Mouse (Mus musculus) right cerebral cortex, adult 2 months (tissue): ENCODE data around the gene Gtpbp2.
A peak's percentile ranks its signal among the peaks of the same experiment; 100 is the strongest.

Source experiments
- DNase-seq, 2 experiments: peaks; one replicate each; pipeline ENCODE4 v3.0.0; 2021 to 2022; ENCODE audit warnings: low spot score in 2 of 2

Gene Gtpbp2

DNA sequence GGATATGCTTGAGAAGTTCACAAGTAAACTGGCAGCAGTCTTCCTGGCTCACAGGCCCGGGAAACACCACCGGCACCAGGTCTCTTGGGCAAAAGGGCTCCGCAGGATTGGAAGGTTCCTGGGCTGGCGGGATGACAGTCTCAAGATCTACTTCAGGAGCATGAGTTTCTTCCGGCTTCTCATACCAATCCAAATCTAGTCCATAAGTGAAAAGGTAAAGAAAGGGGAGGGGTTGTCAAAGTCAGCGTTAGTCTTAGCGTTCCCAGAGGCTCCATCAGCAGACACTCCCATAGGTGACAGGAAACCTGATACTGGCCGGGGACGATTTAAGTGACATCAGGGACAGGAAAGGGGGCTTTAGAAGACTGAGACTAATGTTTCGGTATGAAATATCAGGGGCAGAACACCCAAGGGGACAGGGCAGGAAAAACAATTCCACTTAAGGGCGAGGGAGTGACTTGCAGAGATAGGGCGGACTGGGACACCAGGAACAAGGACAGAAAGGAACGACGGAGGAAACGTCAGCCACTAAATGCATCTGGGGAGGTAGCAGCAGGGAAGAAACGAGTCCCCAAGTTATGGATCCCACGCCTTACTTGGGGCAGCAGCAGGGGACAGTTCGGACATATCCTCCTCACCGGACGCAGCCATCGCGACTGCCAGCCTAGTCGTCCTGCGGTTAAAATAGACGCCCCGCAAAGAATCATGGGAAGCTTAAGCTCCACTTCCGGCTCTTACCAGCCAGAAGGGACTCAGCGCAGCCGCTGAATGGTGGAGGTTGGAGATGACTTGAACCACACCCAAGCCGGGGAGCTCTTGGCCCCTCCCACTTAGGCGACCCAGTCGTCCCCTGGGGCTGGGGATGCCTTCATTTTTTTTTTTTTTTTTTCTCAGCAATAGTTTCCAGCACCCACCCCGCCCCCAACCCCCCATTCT is 7.7 kb upstream of the Gtpbp2 start, which contains the start of gene Mad2l1bp:
TSS of gene Mad2l1bp (minus strand) at position 707 of the 936 bp plus-strand sequence.
- peak; percentile 88 for DNase-seq

- no peak for DNase-seq
These were observed 6.5 kb upstream of the Gtpbp2 start for GRCm38 (mm10) chr17:46154336-46154735.

DNA sequence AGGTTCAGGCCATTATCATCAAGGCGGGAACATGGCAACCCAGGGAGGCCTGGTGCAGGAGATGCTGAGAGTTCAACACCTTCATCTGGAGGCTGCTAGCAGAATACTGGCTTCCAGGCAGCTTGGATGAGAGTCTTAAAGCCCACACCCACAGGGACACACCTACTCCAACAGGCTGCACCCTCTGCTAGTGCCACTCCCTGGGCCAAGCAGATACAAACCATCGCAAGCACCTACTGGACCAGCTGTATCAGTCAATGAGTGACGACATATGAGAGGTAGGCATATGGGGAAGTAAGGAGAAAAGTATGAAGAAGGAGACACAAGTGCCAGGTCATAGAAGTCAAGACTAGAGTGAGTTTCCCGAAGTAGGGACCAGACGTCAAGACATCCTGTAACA is 4.2 kb upstream of the Gtpbp2 start:
- DNase-seq: no peak

GRCm38 (mm10) chr17:46157131-46157530 is 3.7 kb upstream of the Gtpbp2 start:
- DNase-seq: no peak

GRCm38 (mm10) chr17:46159236-46159635 is 1.6 kb upstream of the Gtpbp2 start:
- no peak for DNase-seq

GRCm38 (mm10) chr17:46160090-46160662 is 656 bp upstream of the Gtpbp2 start:
- DNase-seq: peak; percentile 82 to 87

- DNase-seq: no peak
These were observed 347 bp downstream of the Gtpbp2 start for GRCm38 (mm10) chr17:46161179-46161578.

GRCm38 (mm10) chr17:46161710-46162109 is 878 bp downstream of the Gtpbp2 start:
- no peak for DNase-seq

GRCm38 (mm10) chr17:46162551-46162950 is 1.7 kb downstream of the Gtpbp2 start:
- DNase-seq: no peak

GRCm38 (mm10) chr17:46162951-46163421 is 2.2 kb downstream of the Gtpbp2 start:
- no peak for DNase-seq

- DNase-seq: no peak
These were observed 3.5 kb downstream of the Gtpbp2 start for GRCm38 (mm10) chr17:46164301-46164700.

DNA sequence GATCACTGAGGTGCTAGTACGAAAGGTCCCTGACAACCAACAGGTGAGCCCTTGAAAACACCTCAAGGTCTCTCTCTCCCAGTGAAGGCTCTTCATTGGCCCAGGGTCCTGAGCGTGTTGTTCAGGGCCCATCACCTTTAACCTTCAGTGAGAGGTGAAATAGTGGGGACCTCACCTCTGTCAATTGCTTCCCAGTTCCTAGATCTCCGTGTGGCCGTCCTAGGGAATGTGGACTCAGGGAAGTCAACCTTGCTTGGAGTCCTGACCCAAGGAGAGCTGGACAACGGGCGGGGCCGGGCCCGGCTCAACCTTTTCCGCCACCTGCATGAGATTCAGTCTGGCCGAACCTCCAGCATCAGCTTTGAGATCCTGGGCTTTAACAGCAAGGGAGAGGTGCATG is 4.0 kb downstream of the Gtpbp2 start:
- DNase-seq: no peak

- DNase-seq: no peak
These were observed 4.6 kb downstream of the Gtpbp2 start for GRCm38 (mm10) chr17:46165460-46165859.

DNA sequence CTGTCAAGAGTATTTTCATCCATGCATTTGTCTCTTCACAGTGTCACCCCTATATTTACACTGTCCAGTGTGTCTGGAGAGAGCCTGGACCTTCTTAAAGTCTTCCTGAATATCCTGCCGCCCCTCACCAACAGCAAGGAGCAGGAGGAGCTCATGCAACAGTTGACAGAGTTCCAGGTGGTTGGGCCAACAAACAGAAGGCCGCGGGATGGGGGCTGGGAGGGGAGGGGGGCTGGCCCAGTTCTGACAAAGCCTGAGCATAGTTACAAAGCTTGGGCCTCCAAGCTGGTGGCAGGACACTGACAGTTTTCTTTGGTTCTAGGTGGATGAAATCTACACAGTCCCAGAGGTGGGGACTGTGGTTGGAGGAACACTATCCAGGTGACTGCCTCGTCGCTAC is 5.4 kb downstream of the Gtpbp2 start:
- no peak for DNase-seq

- DNase-seq: no peak
These were observed 6.2 kb downstream of the Gtpbp2 start for GRCm38 (mm10) chr17:46167014-46167413.

- no peak for DNase-seq
These were observed 7.5 kb downstream of the Gtpbp2 start for GRCm38 (mm10) chr17:46168318-46168717.

- DNase-seq: no peak
These were observed 7.9 kb downstream of the Gtpbp2 start for GRCm38 (mm10) chr17:46168768-46169167.

GRCm38 (mm10) chr17:46170538-46170937 is 9.7 kb downstream of the Gtpbp2 start:
- no peak for DNase-seq

DNA sequence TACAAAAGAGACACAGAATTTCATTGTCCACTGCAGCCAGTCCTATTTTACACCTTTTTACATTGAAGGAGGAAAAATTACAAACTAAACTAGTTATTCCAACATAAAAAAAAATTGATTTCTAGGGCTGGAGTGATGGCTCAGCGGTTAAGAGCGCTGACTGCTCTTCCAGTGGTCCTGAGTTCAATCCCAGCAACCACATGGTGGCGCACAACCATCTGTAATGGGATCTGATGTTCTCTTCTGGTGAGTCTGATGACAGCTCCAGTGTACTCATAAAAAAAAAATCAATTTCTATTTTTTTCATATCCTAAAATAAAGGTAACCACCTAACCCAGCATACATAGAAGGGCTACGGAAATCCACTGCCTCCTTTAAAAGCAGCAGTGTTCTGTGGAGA is 21.4 kb downstream of the Gtpbp2 start:
- DNase-seq: no peak

- no peak for DNase-seq
These were observed 28.0 kb downstream of the Gtpbp2 start for GRCm38 (mm10) chr17:46188829-46189228.

- no peak for DNase-seq
These were observed 40.3 kb downstream of the Gtpbp2 start for GRCm38 (mm10) chr17:46201151-46201550.

DNA sequence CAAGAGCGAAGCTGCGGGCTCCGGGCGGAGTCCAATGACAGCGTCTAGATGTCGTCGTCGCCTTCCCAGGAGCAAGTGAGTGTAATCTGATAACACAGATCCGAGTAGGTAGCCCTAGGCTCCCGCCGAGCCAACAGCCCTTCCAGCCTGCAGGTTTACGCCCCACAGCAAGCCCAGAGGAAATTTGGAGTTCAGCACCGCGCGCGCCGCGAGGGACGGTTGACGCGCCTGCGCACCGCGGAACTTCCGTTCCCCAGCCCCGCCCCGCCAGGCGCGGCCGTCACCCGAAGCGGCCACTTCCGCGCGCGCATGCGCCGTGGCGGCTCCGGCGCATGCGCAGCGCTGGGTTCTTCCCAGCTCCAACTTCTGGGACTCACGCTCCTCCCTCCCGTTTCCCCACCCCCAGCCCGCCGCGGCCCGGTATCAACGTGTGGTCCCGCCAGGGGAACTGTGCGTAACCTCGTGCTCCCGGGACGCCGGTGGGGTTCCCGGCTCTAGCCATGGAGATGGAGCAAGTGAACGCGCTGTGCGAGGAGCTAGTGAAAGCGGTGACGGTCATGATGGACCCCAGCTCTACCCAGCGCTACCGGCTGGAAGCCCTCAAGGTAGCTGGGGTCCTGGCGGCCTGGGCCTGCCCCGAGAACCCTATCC is 41.7 kb downstream of the Gtpbp2 start, which contains the start of the genes Polh and Xpo5:
TSS of gene Polh (minus strand) at position 225 of the 651 bp plus-strand sequence.
TSS of gene Xpo5 (plus strand) at position 362 of the 651 bp plus-strand sequence.
- DNase-seq: peak; percentile 88 to 91
